ENCODE assay signal across 14 mouse cellular contexts in the genomic region with DNA sequence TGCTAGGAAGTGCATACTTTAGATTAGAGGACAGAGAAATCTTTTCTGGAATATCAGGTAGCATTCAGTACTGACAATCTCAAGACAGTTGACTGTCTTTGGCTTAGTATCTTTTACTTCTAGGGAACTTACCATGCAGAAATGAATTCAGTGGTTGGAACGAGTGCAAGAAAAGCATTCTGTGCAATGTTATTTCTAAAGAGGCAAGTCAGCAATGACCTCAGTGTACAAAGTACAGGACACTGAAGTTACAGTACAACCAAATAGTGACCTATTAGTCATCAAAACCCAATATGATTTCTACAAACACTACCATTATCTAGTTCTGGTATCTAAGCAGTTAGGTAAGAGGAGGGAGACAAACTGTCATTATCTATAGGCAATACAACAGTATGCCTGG.
"Had no signal": no experiment of that assay in that cellular context is flagged by ENCODE, and none has a peak within 500 bp of the region (broad histone marks: within the 10 kb centered on the region; RNA-seq: fewer than 3 reads in every experiment).

No protein-coding gene starts in this region.

- H3K9ac ChIP-seq: limb, embryonic 13.5 days; liver, embryonic 13.5 days; midbrain, embryonic 13.5 days had no signal

- H3K27ac ChIP-seq: layer of hippocampus, adult 2 months; limb, embryonic 13.5 days; liver, embryonic 13.5 days; midbrain, embryonic 13.5 days; stomach, postnatal 0 days had no signal

- H3K4me3 ChIP-seq: layer of hippocampus, adult 2 months; limb, embryonic 13.5 days; liver, embryonic 13.5 days; midbrain, embryonic 13.5 days had no signal

- H3K27me3 ChIP-seq: limb, embryonic 13.5 days; liver, embryonic 13.5 days; midbrain, embryonic 13.5 days had no signal

- ATAC-seq: hindbrain, embryonic 16.5 days; inflammation-experienced regulatory T-cells, adult 6 months; lung, postnatal 0 days; midbrain, embryonic 13.5 days had no signal

- DNase-seq: left cerebral cortex, postnatal 4 days; liver, embryonic 13.5 days; lung, adult 18-20 months; lung, postnatal 36 days; right cerebral cortex, adult 18-20 months; right cerebral cortex, postnatal 25 days; thymus, postnatal 14 days had no signal

- H3K36me3 ChIP-seq: liver, embryonic 13.5 days had no signal

- H3K4me1 ChIP-seq: liver, embryonic 13.5 days had no signal

- H3K4me2 ChIP-seq: limb, embryonic 13.5 days; liver, embryonic 13.5 days; midbrain, embryonic 13.5 days had no signal

- H3K9me3 ChIP-seq: limb, embryonic 13.5 days; liver, embryonic 13.5 days; midbrain, embryonic 13.5 days had no signal
